Mouse (Mus musculus) kidney, postnatal 25 days (tissue): ENCODE results near the gene Myo7a.
A peak's percentile ranks its signal among the peaks of the same experiment; 100 is the strongest.

Source experiments
- DNase-seq, 2 experiments: peaks; one replicate each; pipeline ENCODE4 v3.0.0; 2021; ENCODE audit warnings: mixed read lengths in 2 of 2

Gene Myo7a

DNA sequence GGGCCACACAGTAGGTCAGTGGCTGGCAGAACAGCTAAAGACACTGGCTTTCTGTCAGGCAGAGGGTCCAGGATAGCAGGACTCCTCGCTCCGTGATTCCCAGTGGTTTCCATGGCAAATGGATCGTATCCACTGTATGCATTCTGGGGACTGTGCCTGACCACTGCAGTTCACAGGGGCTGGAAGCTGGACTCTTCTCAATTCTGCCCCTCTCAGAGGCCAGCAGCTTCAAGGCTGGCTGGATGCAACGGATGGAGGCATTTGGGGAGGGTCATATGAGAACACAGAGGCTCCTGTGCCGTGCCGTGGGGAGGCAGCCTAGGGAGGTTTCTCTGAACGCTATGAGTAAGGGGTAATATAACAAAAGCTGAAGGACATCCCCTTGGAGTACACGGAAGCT is 22.9 kb upstream of the Myo7a start:
- no peak for DNase-seq

GRCm38 (mm10) chr7:98141206-98141605 is 21.9 kb upstream of the Myo7a start:
- peak; percentile 89 to 91 for DNase-seq

DNA sequence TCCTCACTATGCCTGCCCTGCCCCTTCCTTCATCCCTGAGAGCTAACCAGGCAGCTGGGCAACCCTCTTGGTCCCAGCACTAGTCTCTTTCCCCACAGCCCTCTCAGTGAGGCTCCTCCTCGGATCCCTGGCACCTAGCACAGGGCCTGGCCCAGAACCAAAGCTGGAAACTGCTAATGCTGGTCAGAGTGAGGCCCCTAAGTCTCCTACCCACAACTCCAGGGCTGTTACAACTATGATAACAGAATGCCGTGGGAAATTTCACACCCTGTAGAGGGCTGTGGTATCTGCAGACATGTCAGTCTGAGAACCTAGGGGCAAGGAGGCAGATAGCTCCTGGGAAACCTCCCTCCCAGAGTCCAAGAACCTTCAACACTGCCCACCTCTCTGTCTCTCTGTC is 21.3 kb upstream of the Myo7a start:
- DNase-seq = no peak

DNA sequence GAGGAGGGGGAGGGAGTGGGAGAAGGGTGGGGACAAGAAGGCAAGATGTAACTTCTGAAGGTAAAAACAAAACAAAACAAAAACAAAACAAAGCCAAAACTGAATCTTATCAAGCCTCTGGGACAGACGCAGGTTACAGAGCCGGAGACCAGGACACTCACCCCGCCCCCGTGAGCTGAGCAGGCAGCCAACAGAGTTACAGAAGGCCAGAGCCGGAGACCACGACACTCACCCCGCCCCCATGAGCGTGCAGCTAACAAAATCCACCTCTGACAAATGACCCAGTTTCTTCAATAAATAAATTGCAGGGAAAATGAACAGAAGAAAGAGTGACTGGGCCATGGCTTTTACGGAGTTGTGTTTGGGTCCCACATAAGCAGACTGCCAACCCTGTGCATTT is 19.9 kb upstream of the Myo7a start:
- DNase-seq = no peak

- no peak for DNase-seq
Measured at GRCm38 (mm10) chr7:98137995-98138394, 18.7 kb upstream of the Myo7a start.

DNA sequence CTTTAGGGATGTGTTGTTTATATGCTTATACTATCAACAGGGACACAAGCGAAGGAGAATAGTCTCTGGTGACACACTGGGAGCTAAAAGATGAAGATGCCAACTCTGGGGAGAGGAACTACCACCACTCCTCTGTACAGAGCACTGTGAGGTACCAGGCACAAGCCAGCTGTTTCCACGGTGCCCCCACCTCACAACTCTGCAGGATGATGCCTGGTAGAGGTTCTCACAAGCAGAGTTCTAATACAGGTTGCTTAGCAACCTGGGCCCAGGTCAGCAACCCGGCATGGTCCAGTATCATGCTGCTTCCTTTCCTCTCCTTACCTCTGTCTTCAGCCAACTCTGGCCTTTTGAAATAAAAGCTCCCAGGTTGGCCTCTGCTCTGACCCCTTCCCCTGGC is 18.3 kb upstream of the Myo7a start:
- no peak for DNase-seq

DNA sequence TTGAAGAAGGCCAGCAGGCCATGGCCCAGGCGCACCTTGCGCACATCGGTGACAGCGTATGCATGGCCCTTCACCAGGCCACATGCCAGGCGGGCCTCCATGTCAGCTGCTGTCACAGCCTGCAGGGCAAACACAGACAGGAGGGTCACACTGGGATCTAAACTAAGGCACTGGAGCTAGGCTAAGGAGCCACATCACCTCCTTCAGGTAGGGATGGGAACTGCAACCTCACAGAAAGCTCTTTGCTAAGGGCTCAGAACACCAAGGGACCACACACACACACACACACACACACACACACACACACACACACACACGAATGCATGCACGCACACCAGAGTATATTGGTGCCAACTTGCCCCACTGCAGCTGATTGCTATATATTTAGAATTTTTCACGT is 12.4 kb upstream of the Myo7a start:
- no peak for DNase-seq

DNA sequence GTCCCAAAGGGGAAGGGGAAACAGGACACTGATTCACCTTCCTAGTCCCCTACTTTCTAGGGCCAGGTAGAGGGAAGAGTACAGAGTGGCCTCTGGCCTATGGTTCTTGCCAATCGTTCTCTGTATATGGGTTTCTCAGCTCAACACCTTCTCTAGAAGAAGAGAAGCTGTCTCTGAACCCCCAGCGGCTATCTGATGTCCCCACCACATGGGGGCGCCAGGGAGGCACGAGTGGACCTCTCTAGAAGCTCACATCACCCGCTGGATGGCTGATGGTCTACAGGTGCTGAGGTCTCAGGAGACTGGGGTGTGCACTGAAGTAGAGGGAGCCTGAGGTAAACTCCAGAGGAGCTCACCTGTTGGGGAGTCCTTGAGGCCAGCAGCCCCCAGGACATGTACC is 6.1 kb upstream of the Myo7a start:
- peak; percentile 75 to 79 for DNase-seq

DNA sequence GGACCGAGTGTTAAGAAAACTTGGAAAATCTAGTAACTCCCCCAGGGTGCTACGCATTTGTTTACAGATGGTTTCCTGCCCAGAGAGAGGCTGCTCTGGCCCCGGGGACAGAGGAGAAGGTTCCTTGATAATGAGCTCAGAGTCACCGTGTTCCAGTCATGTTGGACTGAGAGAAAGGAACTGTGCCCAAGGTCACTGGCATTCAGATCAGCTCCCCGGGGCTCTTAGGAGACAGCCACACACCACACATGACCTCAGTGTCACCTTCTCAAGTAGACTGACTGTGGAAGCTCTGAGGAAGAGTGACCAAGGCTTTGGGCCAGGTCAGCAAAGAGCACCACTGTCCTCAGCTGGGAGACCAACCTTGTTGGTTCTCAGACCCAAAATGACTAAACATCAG is 5.4 kb upstream of the Myo7a start:
- DNase-seq = no peak

- DNase-seq = no peak
Measured at GRCm38 (mm10) chr7:98121673-98122072, 2.3 kb upstream of the Myo7a start.

- DNase-seq = no peak
Measured at GRCm38 (mm10) chr7:98121241-98121640, 1.9 kb upstream of the Myo7a start.

- DNase-seq = peak; percentile 77 to 81
Measured at GRCm38 (mm10) chr7:98120325-98120724, 1.0 kb upstream of the Myo7a start.

- DNase-seq = no peak
Measured at GRCm38 (mm10) chr7:98119961-98120232, 573 bp upstream of the Myo7a start.

DNA sequence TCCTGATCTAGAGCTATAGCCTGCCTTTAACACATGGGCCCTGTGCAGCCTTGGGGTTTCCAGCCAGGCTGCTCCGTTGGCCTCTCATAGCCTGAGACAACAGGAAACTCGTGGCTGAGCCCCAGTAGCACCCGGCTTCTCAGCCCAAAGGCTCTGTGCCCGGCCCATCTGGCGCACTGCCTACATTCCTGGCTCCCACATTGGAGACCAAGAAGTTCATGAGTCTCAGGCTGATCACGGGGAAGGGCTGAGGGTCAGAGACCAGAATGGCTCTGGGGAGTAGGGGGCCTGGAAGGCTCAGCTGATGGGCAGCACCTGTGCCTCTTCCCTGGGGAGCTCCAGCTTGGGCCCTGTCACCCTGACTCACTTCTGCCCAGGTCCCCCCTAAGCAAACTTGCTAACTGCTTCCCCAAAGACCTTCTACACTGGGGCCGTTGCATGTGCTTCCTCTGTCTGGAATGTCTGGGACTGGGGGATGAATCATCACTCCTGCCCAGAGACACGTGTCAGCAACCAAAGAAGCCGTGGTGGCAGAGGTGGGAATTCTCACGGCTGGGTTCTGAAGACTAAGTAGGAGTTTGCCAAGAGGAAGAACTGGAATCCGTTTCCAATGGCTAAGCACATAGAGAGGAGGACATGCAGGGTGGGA is 2.2 kb downstream of the Myo7a start:
- peak; percentile 96 for DNase-seq

- no peak for DNase-seq
Measured at GRCm38 (mm10) chr7:98114656-98115055, 4.7 kb downstream of the Myo7a start.

- DNase-seq = no peak
Measured at GRCm38 (mm10) chr7:98111233-98111632, 8.1 kb downstream of the Myo7a start.

- DNase-seq = no peak
Measured at GRCm38 (mm10) chr7:98109771-98110170, 9.6 kb downstream of the Myo7a start.

DNA sequence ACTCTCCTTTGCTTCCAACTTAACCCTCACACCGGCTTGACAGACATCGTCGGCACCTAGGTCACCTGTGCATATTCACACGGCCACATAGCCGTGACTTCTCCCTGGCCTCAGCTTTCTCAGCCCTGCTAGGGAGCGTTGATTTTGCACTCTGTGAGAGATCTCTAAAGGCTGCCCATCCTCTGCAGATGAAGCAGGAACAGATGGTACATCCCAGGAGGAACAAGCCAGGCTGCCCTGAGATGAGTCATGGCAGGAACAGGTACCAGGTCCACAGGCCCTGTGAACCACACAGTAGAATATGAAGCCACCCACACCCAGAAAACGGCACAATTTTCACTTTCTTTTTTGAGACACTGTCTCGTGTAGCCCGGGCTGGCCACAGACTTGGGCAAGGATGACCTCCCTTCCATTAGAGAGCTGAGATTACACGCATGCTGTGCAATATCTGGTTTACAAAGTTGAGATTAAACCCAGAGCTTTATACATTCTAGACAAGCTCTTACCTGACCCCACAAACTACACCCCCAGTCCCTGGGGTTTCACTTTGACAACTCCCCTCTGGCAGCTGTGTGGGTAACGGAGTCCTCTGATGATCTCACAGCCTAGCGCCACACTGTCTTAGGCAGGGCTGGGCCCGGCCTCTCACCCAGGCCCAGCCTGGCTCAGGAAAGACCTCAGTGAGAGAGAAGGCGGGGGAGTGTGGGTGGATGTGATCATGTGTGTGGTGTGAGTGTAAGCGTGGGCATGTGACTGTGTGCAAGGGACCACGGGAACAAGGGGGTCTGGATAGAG is 10.5 kb downstream of the Myo7a start:
- DNase-seq = no peak

DNA sequence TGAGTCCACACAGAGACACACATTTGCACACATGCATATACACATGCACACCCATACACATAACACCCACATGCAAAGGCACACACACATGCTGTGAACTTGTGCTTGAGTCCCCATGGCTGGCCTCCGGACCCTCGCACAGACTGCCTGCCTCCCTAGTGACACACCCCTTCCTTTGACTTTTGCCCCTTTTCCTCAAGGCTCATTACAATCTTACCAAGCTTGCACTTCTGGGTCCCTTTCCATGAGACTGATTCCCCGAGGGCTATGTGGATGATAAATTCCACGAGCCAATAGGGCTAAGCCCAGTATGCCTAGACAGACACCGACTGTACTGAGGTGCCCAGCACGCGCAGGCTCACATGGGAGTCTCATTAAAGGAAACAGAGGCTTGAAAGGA is 13.1 kb downstream of the Myo7a start:
- DNase-seq = peak; percentile 35 to 68

DNA sequence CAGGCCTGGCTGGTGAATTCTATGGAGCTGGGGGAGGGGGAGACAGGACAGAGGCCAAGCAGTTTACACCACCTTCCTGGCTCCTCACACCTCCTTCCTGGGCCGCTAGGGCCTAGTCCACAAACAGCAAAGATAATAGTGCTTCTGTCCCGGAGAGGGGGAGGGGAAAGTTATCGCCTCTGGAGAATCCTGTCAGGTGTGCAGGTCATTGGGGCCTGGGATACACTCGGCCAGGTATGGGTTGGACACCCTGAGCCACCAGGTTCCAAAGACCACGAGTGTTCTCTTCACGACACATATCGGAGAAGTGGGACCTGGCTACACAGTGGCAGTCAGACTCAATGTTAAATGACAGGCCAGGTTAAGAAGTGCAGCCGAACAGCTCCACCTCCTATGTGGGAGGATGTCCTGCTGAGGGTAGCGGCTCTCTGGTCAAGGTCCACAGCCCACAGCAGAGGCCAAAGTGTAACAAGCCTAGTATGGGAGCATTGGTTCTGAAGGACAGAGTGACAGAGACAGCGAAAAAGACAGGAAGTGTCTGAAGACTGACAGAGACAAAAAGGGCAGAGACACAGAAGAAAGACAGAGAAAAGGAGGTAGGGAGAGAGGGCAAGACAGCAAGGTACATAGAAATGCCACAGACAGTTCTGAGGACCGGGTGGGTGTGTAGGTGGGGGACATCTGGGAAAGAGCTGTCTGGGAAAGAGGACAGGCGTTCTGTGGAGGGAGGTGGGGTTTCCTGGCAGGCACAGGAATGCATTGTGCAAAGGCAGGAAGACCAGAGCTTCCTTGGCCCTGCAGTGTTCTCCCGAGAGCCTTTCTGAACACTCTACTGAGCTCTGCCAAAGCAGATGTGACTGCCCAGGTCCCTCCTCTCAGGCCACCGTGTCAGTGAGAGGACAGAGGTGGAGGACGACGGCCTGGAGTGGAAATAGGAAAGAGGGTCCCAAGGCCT is 14.6 kb downstream of the Myo7a start:
- DNase-seq = peak; percentile 73 to 93

- DNase-seq = no peak
Measured at GRCm38 (mm10) chr7:98103942-98104292, 15.4 kb downstream of the Myo7a start.

DNA sequence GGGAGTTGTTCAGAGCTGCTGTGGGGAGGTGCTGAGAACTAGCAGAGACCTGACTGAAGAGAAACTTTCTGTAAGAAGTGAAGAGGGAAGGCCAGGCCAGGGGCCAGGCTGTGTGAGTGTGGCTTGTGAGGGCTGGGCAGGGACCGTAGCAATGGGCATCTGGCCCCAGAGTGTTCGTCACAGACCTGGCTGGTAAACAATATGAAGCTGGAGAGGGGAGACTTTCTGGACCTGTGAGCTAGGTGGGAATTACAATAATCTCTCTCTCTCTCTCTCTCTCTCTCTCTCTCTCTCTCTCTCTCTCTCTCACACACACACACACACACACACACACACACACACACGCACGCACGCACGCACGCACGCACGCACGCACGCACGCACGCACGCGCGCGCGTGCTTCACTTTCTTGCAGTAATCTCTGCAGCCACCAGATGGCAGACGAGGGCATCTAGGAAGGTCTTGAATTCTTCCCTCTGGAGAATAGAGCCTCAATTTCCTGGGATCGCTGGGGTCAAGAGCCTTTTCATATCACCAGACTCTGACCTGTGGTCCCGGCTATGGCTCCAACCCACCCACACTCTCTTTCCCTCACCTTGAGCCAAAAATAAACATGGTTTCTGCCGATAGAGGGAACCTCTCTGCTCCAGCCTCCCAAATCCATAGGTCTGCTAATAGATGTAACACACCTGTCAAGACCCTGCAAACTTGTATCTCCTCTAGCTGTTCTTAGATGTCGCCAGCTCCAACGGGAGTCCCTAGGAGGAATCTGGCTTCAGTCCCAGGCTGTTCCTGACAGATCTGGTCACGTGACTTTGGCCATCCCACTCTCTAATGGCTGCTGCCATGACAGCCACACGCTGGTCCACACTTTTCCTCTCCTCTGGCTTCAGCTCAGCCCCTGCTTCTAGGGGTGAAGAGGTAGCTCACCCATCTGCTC is 16.1 kb downstream of the Myo7a start:
- peak; percentile 83 to 92 for DNase-seq

DNA sequence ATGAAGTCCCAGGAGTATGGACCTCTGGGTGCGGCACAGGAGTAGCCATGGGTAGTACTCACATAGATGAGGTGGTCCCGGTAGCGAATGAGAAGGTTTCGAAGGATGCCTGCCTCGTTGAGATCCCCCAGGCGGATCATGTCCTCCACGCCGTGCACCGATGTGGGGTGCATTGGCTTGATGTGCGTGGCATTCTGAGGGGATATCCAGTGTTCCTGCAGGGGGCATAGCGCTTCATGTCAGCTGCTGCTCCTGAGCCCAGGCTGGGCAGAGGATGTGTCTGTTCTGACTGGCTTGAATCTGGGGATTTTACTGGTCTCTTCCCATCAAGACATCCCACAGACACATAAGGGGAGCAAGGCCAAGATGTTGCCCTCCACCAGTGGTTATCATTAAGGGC is 16.8 kb downstream of the Myo7a start:
- no peak for DNase-seq
